Mouse (Mus musculus): Measurements from ENCODE around the gene Rapgef5. TPM values are rescaled to one million over a fixed set of nuclear protein-coding genes. Genes with fewer than 3 reads are reported as not detected.

Rapgef5 gene
- polyA plus RNA-seq, 1 experiment, result 0.04 TPM

DNA sequence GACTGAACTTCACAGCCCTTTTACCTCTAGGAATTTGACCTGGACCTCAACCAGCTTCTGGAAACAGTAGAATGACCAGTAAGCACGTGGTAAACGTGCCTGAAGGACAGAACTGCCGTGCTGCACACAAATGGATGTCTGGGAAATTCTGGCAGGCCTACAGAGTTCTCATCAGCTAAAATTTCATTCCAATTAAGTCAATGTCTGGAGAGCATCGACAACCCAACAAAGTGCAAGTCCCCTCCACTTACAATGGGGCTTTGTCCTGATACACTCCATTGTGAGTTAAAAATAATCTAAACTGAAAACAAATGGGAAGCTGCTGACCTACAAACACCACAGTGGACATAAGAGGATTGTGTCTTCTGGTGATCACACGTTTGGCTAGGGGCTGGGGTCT, 260.6 kb downstream of the Rapgef5 start:
- no peak overlapping the region for H3K4me3 ChIP-seq (ENCODE audit: insufficient read depth, poor library complexity, severe bottlenecking)
- H3K79me2 ChIP-seq (ENCODE audit: control insufficient read depth, insufficient read depth), result no peaks in the 10 kb centered on the region
- H3ac ChIP-seq (ENCODE audit: control insufficient read depth, insufficient read length, low read depth), result no peak overlapping the region
- TF ChIP-seq MYOD1 (IDR thresholded peaks at IDR 0.05; ENCODE audit: control insufficient read depth, insufficient read length, low read depth) (no peak), CTCF (IDR thresholded peaks at IDR 0.05; ENCODE audit: control insufficient read depth, insufficient read depth, insufficient read length) (no peak), MYOG (IDR thresholded peaks at IDR 0.05; ENCODE audit: control insufficient read depth, extremely low read depth, insufficient read length) (no peak), CEBPB (IDR thresholded peaks at IDR 0.05; ENCODE audit: low read depth) (no peak), MAX (IDR thresholded peaks at IDR 0.05) (no peak), FOSL1 (IDR thresholded peaks at IDR 0.05; ENCODE audit: insufficient read depth, low read length, poor library complexity, severe bottlenecking) (no peak), USF1 (IDR thresholded peaks at IDR 0.05; ENCODE audit: low read depth) (no peak)
- H3K36me3 ChIP-seq (ENCODE audit: control insufficient read depth, insufficient read depth), result no peaks in the 10 kb centered on the region
- H3K79me3 ChIP-seq (ENCODE audit: low read depth), result no peaks in the 10 kb centered on the region
- no peaks in the 10 kb centered on the region for H3K27me3 ChIP-seq (ENCODE audit: control insufficient read depth, insufficient read depth, insufficient read length)

DNA sequence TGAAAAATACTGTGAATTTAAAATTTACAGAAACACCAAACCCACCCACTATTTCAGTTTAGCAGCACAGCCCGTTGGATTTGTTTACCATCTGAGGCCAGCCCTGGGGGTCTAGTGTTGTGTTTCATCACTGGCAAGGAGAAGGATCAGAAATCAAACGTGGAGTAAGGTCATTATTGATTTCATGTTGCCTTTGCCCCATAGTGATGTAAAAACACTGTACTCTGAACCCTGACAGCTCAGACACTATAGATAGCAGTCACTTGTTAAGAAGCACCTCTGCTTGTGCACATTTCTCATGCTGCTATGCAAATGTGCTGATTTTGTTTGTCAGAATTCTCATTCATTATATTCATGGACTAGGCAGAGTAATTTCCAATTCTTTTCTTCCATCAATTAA, 265.1 kb downstream of the Rapgef5 start:
- H3K4me3 ChIP-seq (ENCODE audit: insufficient read depth, poor library complexity, severe bottlenecking), result no peak overlapping the region
- no peaks in the 10 kb centered on the region for H3K36me3 ChIP-seq (ENCODE audit: control insufficient read depth, insufficient read depth)
- H3K27me3 ChIP-seq (ENCODE audit: control insufficient read depth, insufficient read depth, insufficient read length), result peaks cover 3% of the 10 kb centered on the region
- TF ChIP-seq FOSL1 (IDR thresholded peaks at IDR 0.05; ENCODE audit: insufficient read depth, low read length, poor library complexity, severe bottlenecking) (no peak), MYOG (IDR thresholded peaks at IDR 0.05; ENCODE audit: control insufficient read depth, extremely low read depth, insufficient read length) (no peak), CEBPB (IDR thresholded peaks at IDR 0.05; ENCODE audit: low read depth) (no peak), CTCF (IDR thresholded peaks at IDR 0.05; ENCODE audit: control insufficient read depth, insufficient read depth, insufficient read length) (no peak), MAX (IDR thresholded peaks at IDR 0.05) (no peak), MYOD1 (IDR thresholded peaks at IDR 0.05; ENCODE audit: control insufficient read depth, insufficient read length, low read depth) (no peak), USF1 (IDR thresholded peaks at IDR 0.05; ENCODE audit: low read depth) (no peak)
- no peaks in the 10 kb centered on the region for H3K79me3 ChIP-seq (ENCODE audit: low read depth)
- no peak overlapping the region for H3ac ChIP-seq (ENCODE audit: control insufficient read depth, insufficient read length, low read depth)
- H3K79me2 ChIP-seq (ENCODE audit: control insufficient read depth, insufficient read depth), result no peaks in the 10 kb centered on the region

DNA sequence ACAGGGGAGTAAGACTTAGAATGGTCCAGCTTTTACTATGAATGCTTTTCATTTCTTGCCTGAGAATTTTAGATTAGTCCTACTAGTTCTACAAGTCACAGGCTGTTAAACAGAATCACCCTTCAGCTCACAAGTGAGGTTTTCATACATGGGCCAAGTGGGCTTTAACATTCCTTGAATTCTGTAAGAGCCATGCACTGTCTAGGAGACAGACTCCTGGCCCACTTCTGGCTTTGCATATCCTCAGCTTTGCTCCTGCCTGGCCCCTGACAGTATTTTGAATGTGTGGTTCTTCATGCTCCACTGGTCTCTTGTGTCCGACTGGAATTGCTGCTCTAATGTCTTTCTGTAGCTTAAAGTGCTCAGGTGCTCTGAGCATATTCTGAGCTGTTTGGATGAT, 267.1 kb downstream of the Rapgef5 start:
- peaks cover 10% of the 10 kb centered on the region for H3K27me3 ChIP-seq (ENCODE audit: control insufficient read depth, insufficient read depth, insufficient read length)
- no peaks in the 10 kb centered on the region for H3K36me3 ChIP-seq (ENCODE audit: control insufficient read depth, insufficient read depth)
- no peak overlapping the region for H3ac ChIP-seq (ENCODE audit: control insufficient read depth, insufficient read length, low read depth)
- no peaks in the 10 kb centered on the region for H3K79me2 ChIP-seq (ENCODE audit: control insufficient read depth, insufficient read depth)
- H3K79me3 ChIP-seq (ENCODE audit: low read depth), result no peaks in the 10 kb centered on the region
- TF ChIP-seq USF1 (IDR thresholded peaks at IDR 0.05; ENCODE audit: low read depth) (no peak), CEBPB (IDR thresholded peaks at IDR 0.05; ENCODE audit: low read depth) (no peak), FOSL1 (IDR thresholded peaks at IDR 0.05; ENCODE audit: insufficient read depth, low read length, poor library complexity, severe bottlenecking) (no peak), MYOG (IDR thresholded peaks at IDR 0.05; ENCODE audit: control insufficient read depth, extremely low read depth, insufficient read length) (no peak), CTCF (IDR thresholded peaks at IDR 0.05; ENCODE audit: control insufficient read depth, insufficient read depth, insufficient read length) (no peak), MYOD1 (IDR thresholded peaks at IDR 0.05; ENCODE audit: control insufficient read depth, insufficient read length, low read depth) (no peak), MAX (IDR thresholded peaks at IDR 0.05) (no peak)
- H3K4me3 ChIP-seq (ENCODE audit: insufficient read depth, poor library complexity, severe bottlenecking), result no peak overlapping the region

DNA sequence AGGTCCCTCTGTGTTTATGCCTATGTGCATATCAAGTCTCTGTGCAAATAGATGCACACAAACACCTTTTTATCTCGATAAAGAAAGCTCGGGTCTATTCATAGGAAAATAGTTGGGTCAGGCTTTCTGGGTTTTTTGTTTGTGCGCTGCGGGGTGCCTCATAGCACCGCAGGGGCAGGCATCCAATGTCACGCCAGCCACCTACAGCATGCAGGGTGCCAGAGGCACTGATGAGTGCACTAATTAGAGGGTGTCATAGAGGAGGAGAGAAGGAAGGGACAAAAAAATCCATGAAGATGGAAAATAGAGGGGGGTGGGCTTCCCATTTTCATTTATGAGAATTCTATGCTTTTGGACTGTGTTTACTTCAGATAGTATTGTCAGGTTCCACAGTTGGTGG, 270.3 kb downstream of the Rapgef5 start:
- no peaks in the 10 kb centered on the region for H3K36me3 ChIP-seq (ENCODE audit: control insufficient read depth, insufficient read depth)
- H3ac ChIP-seq (ENCODE audit: control insufficient read depth, insufficient read length, low read depth), result no peak overlapping the region
- no peaks in the 10 kb centered on the region for H3K79me3 ChIP-seq (ENCODE audit: low read depth)
- H3K79me2 ChIP-seq (ENCODE audit: control insufficient read depth, insufficient read depth), result no peaks in the 10 kb centered on the region
- no peak overlapping the region for H3K4me3 ChIP-seq (ENCODE audit: insufficient read depth, poor library complexity, severe bottlenecking)
- TF ChIP-seq MAX (IDR thresholded peaks at IDR 0.05), result no peak
- no peak for TF ChIP-seq MYOG (IDR thresholded peaks at IDR 0.05; ENCODE audit: control insufficient read depth, extremely low read depth, insufficient read length)
- TF ChIP-seq USF1 (IDR thresholded peaks at IDR 0.05; ENCODE audit: low read depth), result no peak
- no peak for TF ChIP-seq FOSL1 (IDR thresholded peaks at IDR 0.05; ENCODE audit: insufficient read depth, low read length, poor library complexity, severe bottlenecking)
- TF ChIP-seq CEBPB (IDR thresholded peaks at IDR 0.05; ENCODE audit: low read depth), result no peak
- no peak for TF ChIP-seq CTCF (IDR thresholded peaks at IDR 0.05; ENCODE audit: control insufficient read depth, insufficient read depth, insufficient read length)
- no peak for TF ChIP-seq MYOD1 (IDR thresholded peaks at IDR 0.05; ENCODE audit: control insufficient read depth, insufficient read length, low read depth)
- peaks cover 10% of the 10 kb centered on the region for H3K27me3 ChIP-seq (ENCODE audit: control insufficient read depth, insufficient read depth, insufficient read length)

DNA sequence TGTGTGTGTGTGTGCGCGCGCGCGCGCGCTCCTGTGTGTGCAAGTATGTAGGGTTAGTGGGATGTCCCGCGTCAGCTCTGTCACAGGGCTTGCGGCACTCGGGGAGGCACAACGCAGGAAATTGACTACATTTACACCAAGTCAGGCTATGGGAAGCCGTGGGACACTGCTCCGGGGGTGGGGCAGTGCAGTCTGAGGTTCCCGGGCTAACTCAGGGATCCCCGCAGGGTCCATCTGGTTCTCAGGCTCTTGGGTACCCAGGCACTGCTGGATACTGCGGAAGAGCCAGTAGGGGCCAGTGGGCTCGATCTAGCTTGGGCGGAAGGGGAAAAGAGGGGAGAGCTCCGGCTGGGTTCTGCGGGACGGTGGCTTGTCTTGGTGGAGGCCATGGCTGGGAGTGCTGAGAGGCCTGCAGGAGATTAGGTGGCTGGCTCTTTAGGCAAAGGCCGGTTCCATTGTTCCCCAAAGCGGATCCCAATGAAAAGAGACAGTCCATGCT, 272.3 kb downstream of the Rapgef5 start:
- H3K79me3 ChIP-seq (ENCODE audit: low read depth), result no peaks in the 10 kb centered on the region
- no peak overlapping the region for H3ac ChIP-seq (ENCODE audit: control insufficient read depth, insufficient read length, low read depth)
- H3K4me3 ChIP-seq (ENCODE audit: insufficient read depth, poor library complexity, severe bottlenecking), result no peak overlapping the region
- peaks cover 15% of the 10 kb centered on the region for H3K27me3 ChIP-seq (ENCODE audit: control insufficient read depth, insufficient read depth, insufficient read length)
- no peaks in the 10 kb centered on the region for H3K36me3 ChIP-seq (ENCODE audit: control insufficient read depth, insufficient read depth)
- H3K79me2 ChIP-seq (ENCODE audit: control insufficient read depth, insufficient read depth), result no peaks in the 10 kb centered on the region
- no peak for TF ChIP-seq MYOD1 (IDR thresholded peaks at IDR 0.05; ENCODE audit: control insufficient read depth, insufficient read length, low read depth)

DNA sequence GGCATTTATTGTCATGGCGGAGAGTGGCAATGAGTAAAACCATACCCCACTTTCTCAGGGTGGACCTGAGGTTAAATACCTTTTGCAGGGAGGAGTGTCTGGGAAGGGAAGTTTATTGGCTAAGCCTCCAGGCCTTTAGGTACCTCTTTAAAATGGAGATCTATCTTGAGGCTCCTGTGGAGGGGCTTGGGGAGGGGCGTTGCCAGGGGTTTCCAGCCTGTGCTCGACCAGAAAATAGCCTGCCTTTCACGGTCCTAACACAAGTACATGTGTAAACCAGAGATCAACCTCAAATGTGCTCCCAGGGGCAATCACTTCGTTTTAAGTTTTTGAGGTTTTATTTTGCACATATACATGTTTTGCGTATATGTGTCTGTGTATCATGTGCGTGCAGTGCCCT, 272.7 kb downstream of the Rapgef5 start:
- no peaks in the 10 kb centered on the region for H3K79me2 ChIP-seq (ENCODE audit: control insufficient read depth, insufficient read depth)
- H3ac ChIP-seq (ENCODE audit: control insufficient read depth, insufficient read length, low read depth), result no peak overlapping the region
- H3K4me3 ChIP-seq (ENCODE audit: insufficient read depth, poor library complexity, severe bottlenecking), result no peak overlapping the region
- H3K79me3 ChIP-seq (ENCODE audit: low read depth), result no peaks in the 10 kb centered on the region
- no peaks in the 10 kb centered on the region for H3K36me3 ChIP-seq (ENCODE audit: control insufficient read depth, insufficient read depth)
- H3K27me3 ChIP-seq (ENCODE audit: control insufficient read depth, insufficient read depth, insufficient read length), result peaks cover 13% of the 10 kb centered on the region
- no peak for TF ChIP-seq MAX (IDR thresholded peaks at IDR 0.05)
- TF ChIP-seq USF1 (IDR thresholded peaks at IDR 0.05; ENCODE audit: low read depth), result no peak
- TF ChIP-seq CEBPB (IDR thresholded peaks at IDR 0.05; ENCODE audit: low read depth), result no peak
- TF ChIP-seq MYOD1 (IDR thresholded peaks at IDR 0.05; ENCODE audit: control insufficient read depth, insufficient read length, low read depth), result no peak
- no peak for TF ChIP-seq CTCF (IDR thresholded peaks at IDR 0.05; ENCODE audit: control insufficient read depth, insufficient read depth, insufficient read length)
- TF ChIP-seq MYOG (IDR thresholded peaks at IDR 0.05; ENCODE audit: control insufficient read depth, extremely low read depth, insufficient read length), result no peak
- TF ChIP-seq FOSL1 (IDR thresholded peaks at IDR 0.05; ENCODE audit: insufficient read depth, low read length, poor library complexity, severe bottlenecking), result no peak
